Mouse (Mus musculus) kidney, adult 18-20 months (tissue): ENCODE results near the gene Krt35.
A peak's percentile ranks its signal among the peaks of the same experiment; 100 is the strongest.

ENCODE experiments used
- DNase-seq: peaks from one replicate; pipeline ENCODE4 v3.0.0; 2021

Gene Krt35

GRCm38 (mm10) chr11:100096141-100096540 lies at the start of gene Krt35:
Krt35 (minus strand) TSS chr11:100096241.
- DNase-seq, result no peak

- DNase-seq, result peak; percentile 18
These were observed 49.1 kb upstream of the Krt35 start for GRCm38 (mm10) chr11:100145104-100145503.

- peak; percentile 10 for DNase-seq
These were observed 44.9 kb upstream of the Krt35 start for GRCm38 (mm10) chr11:100140966-100141365.

DNA sequence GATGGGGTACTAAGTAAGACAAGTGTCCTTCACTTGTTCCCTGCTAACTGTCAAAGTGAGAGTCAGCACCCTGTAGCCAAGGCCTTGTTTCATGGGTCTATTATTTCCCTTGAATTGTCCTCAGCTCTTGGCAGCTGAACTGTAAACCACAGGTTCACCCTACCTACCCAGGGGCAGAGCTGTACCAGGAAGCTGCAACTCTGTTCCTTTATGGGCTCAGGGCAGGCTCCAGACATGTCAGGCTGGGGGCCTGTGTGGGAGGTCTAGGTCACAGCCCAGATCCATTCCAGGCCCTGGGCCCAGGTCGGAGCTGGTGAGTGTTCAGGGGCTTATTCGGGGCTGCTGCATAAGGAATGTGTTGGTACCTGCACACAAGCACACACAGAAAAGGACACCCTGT lies 43.4 kb upstream of the Krt35 start:
- no peak for DNase-seq

- no peak for DNase-seq
These were observed 42.8 kb upstream of the Krt35 start for GRCm38 (mm10) chr11:100138809-100139208.

DNA sequence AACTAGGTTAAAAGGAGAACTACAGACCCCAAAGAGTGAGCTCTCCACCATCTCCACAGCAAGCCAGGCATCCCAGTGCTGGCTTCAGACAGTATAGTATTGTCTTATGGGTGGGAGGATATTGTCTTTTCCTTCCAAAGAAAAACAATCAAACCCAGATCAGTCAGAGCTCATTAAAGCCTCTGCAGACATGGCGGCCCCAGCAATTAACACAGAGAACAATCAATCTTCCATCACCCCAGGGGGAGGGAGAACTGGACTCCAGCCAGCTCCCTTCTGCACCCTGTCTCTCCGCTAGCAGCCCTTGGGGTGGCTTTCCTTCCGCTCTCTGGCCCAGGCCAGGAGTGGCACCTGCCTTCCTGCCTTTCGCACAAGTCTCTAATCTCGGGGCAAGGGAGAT lies 41.7 kb upstream of the Krt35 start:
- no peak for DNase-seq

- DNase-seq, result no peak
These were observed 40.5 kb upstream of the Krt35 start for GRCm38 (mm10) chr11:100136559-100136958.

DNA sequence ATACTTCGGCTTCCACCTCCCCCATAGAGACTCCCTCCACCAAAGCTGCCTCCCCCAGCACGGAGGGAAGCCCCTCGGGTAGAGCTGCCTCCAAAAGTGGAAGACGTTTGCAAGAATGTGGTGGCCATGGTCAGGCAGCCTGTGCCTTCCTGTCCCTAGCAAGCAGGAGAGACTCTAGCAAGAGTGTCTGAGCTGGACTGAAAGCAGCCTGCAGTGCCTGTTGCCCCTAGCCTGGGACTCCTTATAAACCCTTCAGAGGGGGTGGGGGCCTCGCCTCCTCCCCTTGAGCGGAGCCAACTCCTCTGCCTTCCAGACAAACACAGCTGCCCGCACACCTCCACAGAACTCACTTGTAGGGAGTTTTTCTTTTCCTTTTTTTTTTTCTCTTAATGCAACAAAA lies 39.7 kb upstream of the Krt35 start, which contains the start of gene Krt15:
Krt15 (minus strand) TSS at position 198 of the 400 bp plus-strand sequence.
- DNase-seq, result no peak

DNA sequence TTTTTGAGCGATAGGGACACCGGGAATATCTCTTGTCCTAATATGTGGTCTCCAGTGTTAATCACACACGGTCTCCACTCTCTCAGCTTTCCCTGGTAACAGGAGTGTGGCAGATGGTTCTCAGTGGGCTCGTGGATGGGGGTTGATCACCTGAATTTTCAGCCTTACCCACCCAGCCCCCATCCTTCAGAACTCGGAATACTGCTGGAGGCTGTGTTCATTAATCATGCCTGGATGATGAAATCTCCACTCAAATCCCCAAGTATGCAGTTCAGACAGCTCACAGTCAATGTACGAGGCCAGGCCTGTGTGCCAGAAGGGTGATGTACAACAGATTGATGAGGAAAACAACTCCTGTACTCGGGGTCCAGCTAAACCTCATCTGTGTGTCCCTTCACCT lies 28.9 kb upstream of the Krt35 start:
- no peak for DNase-seq

DNA sequence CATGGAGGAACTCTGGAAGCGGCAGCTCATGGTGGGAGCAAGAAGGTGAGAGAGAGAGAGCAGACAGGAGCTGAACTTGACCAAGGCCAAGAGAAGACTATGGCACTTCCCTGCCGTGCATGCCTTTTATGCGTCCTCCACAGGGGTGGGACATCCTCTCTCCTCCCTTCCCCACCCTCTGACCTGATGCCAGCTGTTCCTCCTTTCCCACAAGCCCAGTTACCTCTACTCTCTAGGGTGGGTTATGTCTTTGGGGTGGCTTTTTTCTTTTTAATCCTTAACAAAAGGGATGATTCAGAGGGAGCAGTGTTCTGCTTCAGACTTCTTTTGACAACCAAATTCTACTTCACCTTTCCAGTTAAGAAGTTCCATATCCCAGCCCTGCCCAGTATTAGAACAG lies 25.4 kb upstream of the Krt35 start, which contains the start of gene Krt13:
Krt13 (minus strand) TSS at position 101 of the 400 bp plus-strand sequence.
- DNase-seq, result no peak

DNA sequence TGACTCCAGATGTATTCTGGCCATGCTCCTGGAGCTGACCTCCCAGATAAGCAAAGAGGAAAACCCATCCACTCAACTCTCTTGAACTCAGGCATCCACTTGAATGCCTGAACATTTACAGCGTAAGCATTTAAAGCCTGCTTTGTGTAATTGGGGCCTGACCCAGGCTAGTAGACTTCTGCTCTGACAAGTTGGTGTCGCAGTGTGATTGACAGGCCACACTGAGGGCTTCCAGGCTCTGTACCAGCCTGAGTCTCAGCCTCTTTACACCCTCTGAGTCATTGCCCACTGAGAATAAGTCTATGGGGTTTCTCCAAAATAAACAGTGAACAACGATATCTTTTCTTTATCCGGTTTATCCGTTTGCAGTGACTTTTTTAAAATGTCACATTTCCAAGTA lies 24.3 kb upstream of the Krt35 start:
- DNase-seq, result no peak

GRCm38 (mm10) chr11:100113742-100114029 lies 17.6 kb upstream of the Krt35 start:
- DNase-seq, result no peak

GRCm38 (mm10) chr11:100112935-100113741 lies 17.1 kb upstream of the Krt35 start:
- no peak for DNase-seq

DNA sequence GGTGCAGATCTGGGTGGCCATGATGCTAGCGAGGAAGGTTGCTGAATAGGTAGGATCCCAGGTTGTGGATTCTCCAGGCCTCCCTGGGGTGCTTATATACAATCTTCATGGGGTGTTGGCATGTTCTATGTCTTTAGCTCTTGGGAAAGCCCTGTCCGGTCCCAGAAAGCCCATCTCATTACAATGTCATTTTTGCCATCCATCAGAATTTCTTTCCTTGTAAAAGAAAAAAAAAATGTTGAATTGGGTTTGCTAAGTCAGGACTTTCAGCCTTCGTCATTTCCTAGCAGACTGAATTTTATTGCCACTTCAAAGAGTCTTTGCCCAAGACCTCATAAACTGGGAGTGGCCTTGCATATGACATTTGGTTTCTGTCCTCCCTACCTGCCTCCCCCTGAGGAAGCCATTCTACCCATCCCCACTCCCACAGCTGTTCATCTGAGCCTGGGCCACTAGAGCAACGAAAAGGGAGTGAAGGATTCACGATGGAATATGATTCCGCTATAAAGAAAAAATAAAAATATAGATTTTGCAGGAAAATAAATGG lies 9.6 kb upstream of the Krt35 start, which contains the start of gene Krt36:
Krt36 (minus strand) TSS at position 51 of the 547 bp plus-strand sequence.
- no peak for DNase-seq

DNA sequence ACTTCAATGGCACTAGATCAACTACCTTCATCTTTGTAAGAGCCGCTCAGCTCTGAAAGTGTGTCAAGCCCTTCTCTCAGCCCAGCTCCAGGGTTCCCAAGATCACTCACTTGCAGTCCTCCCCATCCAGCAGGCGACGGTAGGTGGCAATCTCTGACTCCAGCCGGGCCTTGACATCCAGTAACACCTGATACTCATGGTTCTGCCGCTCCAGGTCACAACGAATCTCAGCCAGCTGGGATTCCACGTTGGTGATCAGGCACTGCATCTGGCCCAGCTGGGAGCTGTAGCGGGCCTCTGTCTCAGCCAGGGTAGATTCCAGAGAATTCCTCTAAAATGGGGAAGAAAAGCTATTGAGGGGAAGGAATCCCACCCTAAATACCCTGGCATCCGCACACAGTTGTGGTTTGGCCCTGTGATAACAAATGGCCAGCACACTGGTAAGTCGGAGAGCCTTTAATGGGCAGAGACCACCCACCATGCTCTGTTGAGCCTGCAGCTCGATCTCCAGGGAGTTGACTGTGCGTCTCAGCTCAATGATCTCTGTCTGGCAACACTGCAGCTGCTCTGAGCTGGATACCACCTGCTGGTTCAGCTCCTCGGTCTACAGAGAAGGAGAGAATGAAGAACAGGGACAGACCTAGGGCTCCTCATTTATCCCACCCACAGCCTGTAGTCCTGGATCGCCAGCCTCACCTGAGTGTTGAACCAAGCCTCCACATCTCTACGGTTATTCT lies 6.8 kb upstream of the Krt35 start:
- no peak for DNase-seq

DNA sequence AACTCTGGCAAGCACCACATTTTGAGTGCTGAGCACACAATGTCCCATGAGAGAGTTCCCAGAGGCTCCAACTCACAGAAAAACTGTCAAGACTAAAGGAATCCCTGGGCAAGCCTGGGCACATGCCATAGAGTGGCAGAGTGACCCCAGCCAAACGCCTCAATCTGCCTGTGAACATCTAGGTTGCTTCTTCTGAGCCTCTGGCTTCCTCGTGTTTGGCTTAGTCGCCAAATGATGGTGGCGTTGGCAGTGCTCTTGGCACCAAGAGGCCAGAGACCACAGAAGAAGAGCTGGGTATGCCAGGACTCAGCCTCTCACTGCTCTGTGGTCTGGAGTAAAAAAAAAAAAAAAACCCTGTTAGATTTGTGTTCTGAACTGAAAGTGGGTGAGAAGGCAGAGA lies 4.3 kb upstream of the Krt35 start:
- no peak for DNase-seq

- no peak for DNase-seq
These were observed 1.8 kb upstream of the Krt35 start for GRCm38 (mm10) chr11:100097819-100098218.

- DNase-seq, result no peak
These were observed 7.5 kb downstream of the Krt35 start for GRCm38 (mm10) chr11:100088378-100089025.

DNA sequence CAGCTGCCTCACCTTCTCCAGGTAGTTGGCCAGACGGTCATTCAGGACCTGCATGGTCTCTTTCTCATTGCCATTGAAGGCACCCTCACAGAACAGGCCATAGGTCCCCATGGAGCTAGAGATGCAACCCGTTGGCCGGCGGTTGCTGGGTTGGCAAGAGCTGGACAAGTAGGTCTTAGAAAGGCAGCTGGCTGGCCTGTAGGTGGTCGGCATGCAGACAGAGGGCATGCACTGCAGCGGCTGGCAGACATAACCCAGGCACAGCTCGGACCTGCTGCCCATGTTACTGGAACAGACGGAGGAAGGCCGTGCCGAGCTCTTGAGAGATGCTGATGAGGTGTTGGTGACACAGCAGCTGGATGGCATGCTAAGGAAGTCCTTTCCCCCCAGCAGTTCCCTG lies 8.2 kb downstream of the Krt35 start, which contains the start of gene Krt32:
Krt32 (minus strand) TSS at position 366 of the 400 bp plus-strand sequence.
- DNase-seq, result no peak

DNA sequence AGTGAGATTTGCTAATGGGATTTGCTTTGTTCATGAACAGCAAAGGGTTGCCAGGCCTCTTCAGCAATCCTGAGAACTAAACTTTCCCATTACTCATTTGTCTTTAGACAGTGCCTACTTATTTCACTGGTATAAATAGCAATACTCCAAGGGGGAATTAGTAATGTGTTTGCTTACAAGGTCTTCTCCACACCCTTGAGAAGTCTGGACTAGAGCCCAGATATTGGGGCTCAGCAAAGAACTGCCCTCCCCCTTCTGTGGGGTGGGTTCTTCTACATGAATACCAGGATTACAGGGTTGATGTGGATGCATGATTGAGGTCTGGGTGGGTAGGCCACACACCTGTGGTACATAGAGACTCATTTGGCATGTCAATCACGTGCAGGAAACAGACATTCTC lies 22.2 kb downstream of the Krt35 start:
- DNase-seq, result no peak

GRCm38 (mm10) chr11:100067293-100068036 lies 28.6 kb downstream of the Krt35 start:
- DNase-seq, result no peak

- DNase-seq, result no peak
These were observed 29.6 kb downstream of the Krt35 start for GRCm38 (mm10) chr11:100066236-100067010.
